Comparison of ENCODE assay signal across 20 mouse cellular contexts in the genomic region with DNA sequence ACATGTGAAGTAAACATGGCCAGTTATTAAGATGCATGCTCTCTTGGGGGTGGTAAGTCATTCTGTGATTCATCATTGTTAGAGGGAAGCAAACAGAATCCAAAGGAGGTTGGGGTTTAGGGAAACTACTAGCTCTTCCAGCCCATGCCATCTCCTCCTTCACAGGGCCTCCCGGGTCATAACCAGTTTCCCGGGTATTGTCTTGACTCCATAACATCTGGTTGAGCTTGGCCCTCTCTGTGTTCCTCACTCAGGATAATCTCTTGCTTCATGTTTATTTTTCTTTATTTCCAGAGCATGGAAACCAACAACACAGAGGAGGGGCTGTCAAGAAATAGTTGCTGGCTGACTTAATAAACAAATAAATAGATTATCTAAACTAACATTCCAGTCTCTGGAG.
"Had no signal": no experiment of that assay in that cellular context is flagged by ENCODE, and none has a peak within 500 bp of the region (broad histone marks: within the 10 kb centered on the region; RNA-seq: fewer than 3 reads in every experiment).

No protein-coding gene starts in this region.

- DNase-seq: gastrocnemius, adult 2 months; gastrocnemius, postnatal 14 days; gastrocnemius, postnatal 36 days; heart, postnatal 14 days; kidney, adult 11 months; kidney, adult 2 months; kidney, adult 9 months; kidney, postnatal 14 days; kidney, postnatal 36 days; liver; liver, embryonic 13.5 days had no signal

- H3K4me1 ChIP-seq: hindbrain, embryonic 15.5 days; kidney, embryonic 15.5 days; liver, embryonic 13.5 days; liver, embryonic 15.5 days had no signal

- H3K9ac ChIP-seq: hindbrain, embryonic 13.5 days; hindbrain, embryonic 15.5 days; kidney, embryonic 15.5 days; limb, embryonic 12.5 days; liver, embryonic 13.5 days; liver, embryonic 15.5 days had no signal

- H3K27ac ChIP-seq: gastrocnemius, adult 2 months; hindbrain, embryonic 13.5 days; hindbrain, embryonic 15.5 days; hindbrain, postnatal 0 days; kidney, embryonic 15.5 days; kidney, postnatal 0 days; left cerebral cortex, adult 2 months; limb, embryonic 10.5 days; limb, embryonic 12.5 days; liver, embryonic 13.5 days; liver, embryonic 15.5 days had no signal

- H3K27me3 ChIP-seq: hindbrain, embryonic 15.5 days; liver, embryonic 13.5 days; liver, embryonic 15.5 days had no signal

- H3K4me3 ChIP-seq: gastrocnemius, adult 2 months; hindbrain, embryonic 13.5 days; hindbrain, embryonic 15.5 days; kidney, embryonic 15.5 days; left cerebral cortex, adult 2 months; limb, embryonic 10.5 days; limb, embryonic 12.5 days; liver, embryonic 13.5 days; liver, embryonic 15.5 days had no signal

- H3K36me3 ChIP-seq: hindbrain, embryonic 13.5 days; hindbrain, embryonic 15.5 days; kidney, embryonic 15.5 days; limb, embryonic 10.5 days; limb, embryonic 12.5 days; liver, embryonic 13.5 days; liver, embryonic 15.5 days had no signal
